Mouse (Mus musculus): ENCODE data around the gene Map4.

Map4 gene

GRCm38 (mm10) chr9:109931257-109932171 lies at the start of gene Map4:
TSS of gene Map4 (plus strand) at chr9:109931460.
- peak; percentile 99 for DNase-seq

GRCm38 (mm10) chr9:109886259-109886658 lies 45.0 kb upstream of the Map4 start:
- DNase-seq, result no peak

- DNase-seq, result no peak
Measured at GRCm38 (mm10) chr9:109887321-109887720, 43.9 kb upstream of the Map4 start.

- no peak for DNase-seq
Measured at GRCm38 (mm10) chr9:109891501-109891900, 39.8 kb upstream of the Map4 start.

GRCm38 (mm10) chr9:109892651-109893250 lies 38.5 kb upstream of the Map4 start:
- peak; percentile 55 for DNase-seq

- peak; percentile 66 for DNase-seq
Measured at GRCm38 (mm10) chr9:109894413-109895090, 36.7 kb upstream of the Map4 start.

GRCm38 (mm10) chr9:109895593-109895992 lies 35.7 kb upstream of the Map4 start:
- no peak for DNase-seq

GRCm38 (mm10) chr9:109896253-109897150 lies 34.8 kb upstream of the Map4 start:
- no peak for DNase-seq

- DNase-seq, result no peak
Measured at GRCm38 (mm10) chr9:109898027-109898426, 33.2 kb upstream of the Map4 start.

- no peak for DNase-seq
Measured at GRCm38 (mm10) chr9:109899361-109899760, 31.9 kb upstream of the Map4 start.

- DNase-seq, result no peak
Measured at GRCm38 (mm10) chr9:109899774-109900173, 31.5 kb upstream of the Map4 start.

- no peak for DNase-seq
Measured at GRCm38 (mm10) chr9:109900604-109901003, 30.7 kb upstream of the Map4 start.

GRCm38 (mm10) chr9:109902246-109902645 lies 29.0 kb upstream of the Map4 start:
- DNase-seq, result no peak

- DNase-seq, result no peak
Measured at GRCm38 (mm10) chr9:109902740-109903139, 28.5 kb upstream of the Map4 start.

- DNase-seq, result no peak
Measured at GRCm38 (mm10) chr9:109907300-109907699, 24.0 kb upstream of the Map4 start.

- DNase-seq, result no peak
Measured at GRCm38 (mm10) chr9:109907774-109908465, 23.3 kb upstream of the Map4 start.

GRCm38 (mm10) chr9:109909102-109909501 lies 22.2 kb upstream of the Map4 start:
- DNase-seq, result no peak

GRCm38 (mm10) chr9:109909926-109910325 lies 21.3 kb upstream of the Map4 start:
- no peak for DNase-seq

GRCm38 (mm10) chr9:109911779-109912178 lies 19.5 kb upstream of the Map4 start:
- no peak for DNase-seq

- peak; percentile 67 for DNase-seq
Measured at GRCm38 (mm10) chr9:109914269-109914926, 16.9 kb upstream of the Map4 start.

GRCm38 (mm10) chr9:109917931-109918330 lies 13.3 kb upstream of the Map4 start:
- DNase-seq, result no peak

Measured in layer of hippocampus, adult 9-11 months (tissue).